Mouse (Mus musculus): ENCODE measurements around the gene Scaf1.
"Not testable (repeated sequence)": the region's sequence is repeated elsewhere in the genome, so short reads cannot be mapped to it uniquely, and the experiment has no call there.

Gene Scaf1

DNA sequence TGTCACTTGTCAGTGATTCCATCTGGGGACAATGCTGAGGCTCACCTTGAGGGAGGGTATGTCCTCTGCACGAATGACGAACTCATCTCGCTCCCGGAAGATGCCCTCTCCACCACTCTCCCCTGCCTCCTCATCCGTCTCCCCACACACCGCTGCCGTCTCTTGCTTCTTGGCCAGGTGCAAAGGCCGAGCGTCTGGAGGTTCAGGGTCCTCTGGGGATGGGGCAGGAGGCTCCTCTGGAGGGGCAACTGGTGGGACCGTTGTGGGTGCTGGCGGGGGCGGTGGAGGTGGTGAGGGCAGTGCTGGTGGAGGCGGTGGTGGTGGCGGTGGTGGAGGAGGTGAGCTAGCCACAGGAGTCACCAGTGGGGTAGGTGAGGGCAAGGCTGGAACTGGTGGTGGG, 27.1 kb upstream of the Scaf1 start:
- DNase-seq = no peak

DNA sequence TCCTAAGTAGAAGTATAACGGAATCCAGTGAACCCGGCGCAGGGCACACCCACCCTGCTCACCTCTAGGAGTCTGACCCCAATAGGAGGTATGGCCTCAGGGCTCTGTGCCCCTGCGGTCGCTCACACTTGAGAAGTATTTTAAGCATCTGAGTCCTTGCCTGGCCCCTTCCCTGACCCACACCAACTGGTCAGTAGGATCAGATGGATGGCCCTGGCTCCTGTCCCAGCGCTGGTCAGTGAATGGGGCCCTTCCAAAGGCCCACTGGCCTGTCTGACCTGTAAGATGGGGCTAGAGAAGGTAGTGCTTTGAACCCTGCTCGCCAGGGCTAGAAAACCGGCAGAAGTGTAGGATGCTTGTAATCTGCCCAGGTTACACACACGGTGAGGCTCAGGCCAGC, 24.7 kb upstream of the Scaf1 start:
- DNase-seq = no peak

DNA sequence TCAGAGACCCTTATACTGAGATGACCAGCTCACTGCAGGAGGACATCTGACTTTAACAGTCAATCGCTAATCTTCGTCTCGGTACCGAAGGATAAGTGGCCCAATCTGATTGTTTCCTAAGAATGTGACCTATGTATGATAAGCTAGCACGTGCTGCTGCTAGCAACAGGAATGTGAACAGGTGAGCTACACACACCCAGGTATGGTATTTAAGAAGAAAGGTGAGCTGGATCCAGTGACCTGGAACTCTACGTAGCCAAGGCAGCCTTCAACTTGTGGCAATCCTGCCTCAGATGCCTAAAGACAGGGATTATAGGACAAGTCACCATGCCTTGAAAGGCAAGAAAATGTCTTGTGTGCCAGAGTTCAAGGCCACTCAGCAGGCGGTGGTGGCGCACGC, 22.2 kb upstream of the Scaf1 start:
- no peak for DNase-seq

DNA sequence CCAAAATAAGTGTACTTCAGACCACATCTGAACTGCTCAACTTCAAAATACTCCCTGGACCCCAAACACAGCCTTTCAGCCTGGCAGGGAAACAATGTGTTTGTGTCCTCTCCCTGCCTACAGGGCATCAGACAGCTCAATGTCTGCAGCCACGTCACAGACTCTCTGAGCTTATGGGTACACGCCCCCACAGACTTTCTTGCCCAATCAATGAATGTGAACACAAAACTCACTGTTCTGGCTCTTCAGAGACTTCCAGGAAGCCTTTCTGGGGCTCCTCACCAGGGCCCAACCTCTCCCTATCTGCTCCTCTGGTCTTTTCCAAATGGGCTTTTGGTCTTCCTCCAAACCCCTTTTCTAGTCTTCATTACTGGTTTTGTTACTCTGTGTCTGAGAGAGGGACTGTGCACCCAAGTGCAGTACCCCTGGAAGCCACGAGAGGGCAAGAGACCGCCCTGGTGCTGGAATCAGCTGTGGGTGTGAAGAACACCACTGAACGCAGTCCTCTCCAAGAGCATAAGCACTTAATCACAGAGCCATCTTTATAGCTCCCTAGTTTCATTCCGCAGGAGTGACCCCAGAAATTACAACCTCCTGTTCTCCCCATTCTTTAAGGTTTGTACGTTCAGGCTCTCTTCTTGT, 21.7 kb upstream of the Scaf1 start:
- peak; percentile 84 for DNase-seq

DNA sequence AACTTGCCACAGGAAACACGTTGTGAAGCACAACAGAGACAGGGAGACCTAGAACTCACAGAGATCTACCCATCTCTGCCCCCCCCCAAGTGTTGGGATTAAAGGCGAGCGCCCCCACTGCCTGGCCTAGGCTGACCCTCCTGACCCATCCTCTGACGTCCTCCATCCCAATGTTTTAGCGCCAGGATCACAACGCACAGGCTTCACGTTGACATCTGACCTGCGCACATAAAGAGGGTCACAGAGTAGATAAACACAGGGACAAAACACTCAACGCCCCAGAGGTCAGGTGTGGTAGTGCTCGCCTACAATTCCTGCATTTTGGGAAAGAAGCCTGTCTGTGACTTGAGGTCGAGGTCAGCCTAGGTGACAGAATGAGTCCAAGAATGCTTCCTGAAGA, 20.5 kb upstream of the Scaf1 start:
- no peak for DNase-seq

DNA sequence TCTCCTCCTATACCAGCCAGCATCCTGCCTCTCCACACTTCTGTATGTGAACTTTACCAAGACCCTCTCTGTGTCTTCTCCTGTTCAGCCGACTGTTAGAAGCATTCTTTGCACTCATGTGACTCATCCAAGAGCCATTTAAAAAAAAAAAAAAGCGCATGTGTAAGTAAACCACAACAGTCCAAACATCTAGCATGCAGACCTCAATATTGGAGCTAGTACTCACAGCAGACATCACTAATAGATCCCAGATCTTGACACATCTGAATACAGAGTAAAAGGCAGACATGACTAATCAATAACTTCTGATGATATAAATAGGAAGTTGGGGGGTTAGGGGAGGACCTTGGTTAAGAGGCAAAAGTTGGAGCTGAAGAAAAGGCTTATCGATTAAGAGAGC, 19.5 kb upstream of the Scaf1 start:
- no peak for DNase-seq

DNA sequence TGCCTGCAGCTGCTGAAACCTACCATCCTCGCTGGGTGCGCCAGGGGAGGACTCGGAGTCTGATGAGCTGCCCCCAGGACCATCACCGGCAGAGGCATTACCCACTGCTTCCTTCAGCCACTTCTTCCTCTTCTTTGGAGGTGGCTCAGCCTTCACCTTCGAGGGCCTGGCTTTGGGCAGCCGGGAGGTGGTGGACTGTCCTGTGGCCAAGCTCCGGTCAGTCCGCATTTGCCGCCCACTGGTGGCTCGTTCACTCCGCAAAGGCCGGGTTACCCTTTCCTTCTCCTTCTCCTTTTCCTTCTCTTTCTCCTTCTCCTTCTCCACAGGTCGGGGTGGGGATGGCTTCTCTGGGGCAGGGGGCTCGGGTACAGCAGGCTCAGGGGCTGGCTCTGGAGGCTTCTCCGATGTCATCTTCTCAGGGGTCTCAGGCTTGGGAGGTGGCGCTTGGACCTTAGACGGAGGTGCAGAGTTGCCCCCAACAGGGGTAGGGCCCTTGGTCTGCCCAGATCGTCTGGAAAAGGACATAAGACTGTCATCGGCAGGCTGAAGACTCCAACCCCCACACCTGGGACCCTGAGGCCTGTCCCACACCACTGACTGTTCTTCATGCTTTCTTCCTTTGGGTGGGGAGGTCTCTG, 17.7 kb upstream of the Scaf1 start:
- no peak for DNase-seq

DNA sequence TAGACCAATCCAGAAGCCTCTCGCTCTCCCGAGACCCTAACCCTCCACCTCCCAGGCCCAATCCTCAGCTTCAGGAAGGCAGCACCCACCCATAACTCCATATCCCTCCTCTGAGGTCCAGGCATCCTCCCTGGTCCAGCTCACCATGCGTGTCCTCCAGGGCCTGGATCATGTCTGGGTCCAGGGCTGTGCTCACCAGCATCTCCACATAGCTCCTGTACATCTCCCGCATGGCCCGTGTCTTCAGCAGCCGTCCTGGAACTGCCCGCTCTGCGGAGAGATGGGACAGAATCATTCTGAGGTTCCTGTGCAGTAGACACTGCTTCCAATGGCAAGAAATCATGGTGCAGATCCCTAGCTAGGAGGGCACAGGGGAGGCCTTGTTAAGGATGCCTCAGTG, 14.7 kb upstream of the Scaf1 start:
- DNase-seq = no peak

DNA sequence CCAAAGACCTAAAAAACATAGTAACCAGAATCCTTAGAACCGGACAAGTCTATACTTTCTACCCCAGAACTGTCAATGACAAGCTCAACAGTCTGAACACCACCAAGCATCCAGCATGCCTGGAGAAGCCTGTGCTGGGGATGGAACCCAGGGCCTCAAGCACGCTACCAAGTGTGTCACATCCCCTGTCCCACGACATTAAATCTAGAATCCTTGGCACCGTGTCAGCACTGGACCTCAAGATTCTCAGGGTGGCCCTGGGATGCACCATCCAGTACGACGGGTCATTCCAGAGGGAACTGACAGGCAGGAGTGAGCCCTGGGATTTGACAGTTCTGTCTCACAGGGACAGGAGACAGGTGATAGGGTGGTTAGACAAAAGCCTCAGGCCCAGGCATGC, 13.8 kb upstream of the Scaf1 start:
- DNase-seq = no peak

DNA sequence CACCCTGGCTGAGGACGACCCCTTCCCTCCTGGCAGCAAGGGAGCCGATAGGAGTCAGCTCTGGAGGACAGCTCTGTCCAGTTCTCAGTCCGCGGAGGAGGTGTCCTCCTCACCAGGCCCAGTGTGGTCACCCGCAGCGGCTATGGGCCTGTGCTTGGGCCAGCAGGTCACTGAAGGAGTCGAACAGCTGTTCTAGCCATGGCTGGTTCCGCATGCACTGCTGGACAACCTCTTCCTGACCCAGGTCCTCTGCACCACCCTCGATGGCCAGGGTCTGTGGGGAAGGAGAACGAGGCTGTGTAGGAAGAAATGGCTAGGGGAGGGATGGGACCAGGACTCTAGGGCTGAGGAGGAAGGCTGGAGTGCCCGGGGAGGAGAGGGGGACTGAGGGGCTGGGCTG, 12.2 kb upstream of the Scaf1 start:
- no peak for DNase-seq

DNA sequence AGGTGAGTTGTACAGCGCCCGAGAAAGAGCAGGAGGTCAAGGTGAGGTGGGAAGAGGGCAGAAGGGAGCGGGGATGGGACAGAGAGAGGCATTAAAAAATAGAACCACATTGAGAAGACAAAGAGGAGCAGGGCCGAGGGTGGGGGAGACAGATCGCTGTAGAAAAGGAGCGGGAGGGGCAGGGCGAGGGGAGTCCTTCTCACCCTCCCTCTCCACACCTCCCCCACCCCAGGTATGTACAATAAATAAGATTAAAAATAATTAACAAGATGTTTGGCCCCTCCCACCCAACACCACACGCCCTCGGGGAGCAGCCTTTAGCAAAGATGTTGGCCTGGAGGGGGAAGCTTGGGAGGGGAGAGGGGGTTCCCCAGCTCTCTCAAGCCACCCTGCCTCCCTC, 11.6 kb upstream of the Scaf1 start:
- no peak for DNase-seq

DNA sequence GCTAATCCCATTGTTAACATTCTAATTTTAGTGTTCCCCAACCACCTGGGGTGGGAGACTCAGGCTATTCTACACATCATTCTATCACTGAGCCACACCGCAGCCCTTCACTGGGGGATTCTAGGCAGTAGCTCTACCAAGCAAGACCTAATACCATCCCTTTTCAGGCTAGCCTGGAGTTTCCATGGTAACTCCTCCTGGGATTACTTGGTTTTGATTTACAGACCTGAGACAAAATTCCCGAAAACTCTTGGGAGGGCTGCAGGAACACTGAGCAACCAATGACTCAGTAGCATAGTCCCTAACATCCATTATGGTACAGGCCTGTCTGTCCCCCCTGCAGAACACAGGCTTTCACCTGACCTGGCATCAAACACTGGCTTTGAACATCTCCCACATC, 10.1 kb upstream of the Scaf1 start:
- DNase-seq = no peak

DNA sequence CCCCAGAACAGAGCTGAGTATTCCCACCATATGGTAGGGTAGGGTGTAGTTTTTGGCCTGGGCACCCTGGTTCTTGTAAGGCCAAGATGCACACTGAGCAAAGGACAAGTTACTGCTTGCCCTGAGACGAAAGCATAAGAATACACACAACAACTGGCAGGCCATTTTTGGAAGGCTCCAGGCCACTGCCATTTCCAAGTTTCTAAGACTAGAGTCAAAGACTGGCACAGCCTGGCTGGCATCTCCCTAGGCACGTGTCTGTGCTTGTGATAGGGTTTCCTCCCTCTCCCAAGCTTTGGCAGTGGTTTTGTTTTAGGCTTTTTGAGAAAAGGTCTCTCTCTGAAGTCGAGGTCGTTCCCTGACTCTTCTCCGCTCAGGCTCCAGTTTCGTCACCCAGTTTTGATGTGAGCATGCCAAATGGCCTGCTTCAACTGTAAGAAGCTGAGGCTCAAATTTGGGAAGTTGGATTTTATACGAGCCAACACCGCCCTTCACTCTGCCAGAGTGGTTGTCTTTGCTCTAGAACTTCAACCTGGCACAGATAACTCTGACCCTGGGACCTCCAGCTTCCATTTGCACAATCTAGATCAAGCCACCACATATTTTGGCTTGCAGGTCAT, 9.5 kb upstream of the Scaf1 start:
- DNase-seq = no peak

DNA sequence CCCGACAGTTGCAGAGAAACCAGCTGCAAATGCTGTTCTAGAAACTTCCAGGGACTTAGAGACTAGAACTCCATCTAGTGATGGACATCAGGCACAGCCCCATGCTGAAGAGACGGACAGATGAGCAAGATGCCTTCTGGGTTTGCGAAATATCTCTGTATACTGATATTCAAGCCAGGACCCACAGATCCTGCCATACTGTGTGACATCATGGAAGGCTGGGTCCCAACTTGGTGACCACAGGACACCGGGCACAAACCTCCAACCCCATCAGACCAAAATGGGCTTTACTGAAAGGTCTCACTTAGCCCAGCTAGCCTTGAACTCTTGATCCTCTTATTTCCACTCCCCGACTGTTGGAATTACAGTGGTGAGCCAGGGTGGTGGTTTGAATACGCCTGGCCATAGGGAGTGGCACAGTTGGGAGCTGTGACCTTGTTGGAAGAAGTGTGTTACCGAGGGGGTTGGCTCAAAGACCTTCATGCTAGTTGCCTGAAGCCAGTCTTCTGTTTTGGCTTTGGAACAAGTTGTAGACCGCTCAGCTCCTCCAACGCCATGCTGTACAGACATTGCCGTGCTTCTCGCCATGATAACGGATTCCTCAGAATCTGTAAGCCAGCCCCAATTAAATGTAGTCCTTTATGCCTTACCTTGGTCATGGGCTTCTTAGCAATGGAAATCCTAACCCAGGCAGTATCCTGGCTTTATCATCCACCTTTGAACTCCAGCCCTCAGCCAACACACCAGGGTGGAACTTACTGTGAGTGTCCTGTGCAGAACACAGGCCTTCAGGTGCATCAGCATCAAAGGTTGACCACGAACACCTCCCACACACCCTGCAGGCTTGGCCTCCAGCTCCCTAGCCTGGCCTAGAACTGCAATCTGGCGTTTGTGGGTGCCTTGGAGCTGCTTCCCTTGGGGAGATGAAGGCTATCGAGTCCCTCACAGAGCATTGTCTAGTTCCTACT, 8.4 kb upstream of the Scaf1 start:
- no peak for DNase-seq

DNA sequence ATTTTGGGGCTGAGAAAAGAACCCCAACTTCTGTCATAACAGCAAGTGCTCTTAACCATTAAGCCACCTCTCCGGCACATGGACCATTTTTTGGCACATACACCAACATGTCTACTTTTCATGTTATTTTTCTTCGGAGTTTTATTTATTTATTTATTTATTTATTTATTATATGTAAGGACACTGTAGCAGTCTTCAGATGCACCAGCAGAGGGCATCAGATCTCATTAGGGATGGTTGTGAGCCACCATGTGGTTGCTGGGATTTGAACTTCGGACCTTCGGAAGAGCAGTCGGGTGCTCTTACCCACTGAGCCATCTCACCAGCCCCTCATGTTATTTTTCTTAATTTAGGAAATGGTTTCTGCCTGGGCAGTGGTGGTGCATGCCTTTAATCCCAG, 7.5 kb upstream of the Scaf1 start:
- DNase-seq = not testable (repeated sequence)

DNA sequence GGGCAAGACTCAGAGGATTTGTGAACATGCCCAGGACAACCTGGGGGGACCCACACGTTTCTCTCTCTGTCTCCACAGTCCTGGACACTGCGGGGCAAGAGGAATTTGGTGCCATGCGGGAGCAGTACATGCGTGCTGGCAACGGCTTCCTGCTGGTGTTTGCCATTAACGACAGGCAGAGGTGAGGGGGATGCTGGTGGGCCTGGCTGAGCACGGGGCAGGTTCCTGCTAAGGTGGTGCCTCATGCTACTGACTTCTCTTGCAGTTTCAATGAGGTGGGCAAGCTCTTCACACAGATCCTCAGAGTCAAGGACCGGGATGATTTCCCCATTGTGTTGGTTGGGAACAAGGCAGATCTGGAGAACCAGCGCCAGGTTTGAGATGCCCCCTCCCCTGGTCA, 4.1 kb upstream of the Scaf1 start:
- no peak for DNase-seq

DNA sequence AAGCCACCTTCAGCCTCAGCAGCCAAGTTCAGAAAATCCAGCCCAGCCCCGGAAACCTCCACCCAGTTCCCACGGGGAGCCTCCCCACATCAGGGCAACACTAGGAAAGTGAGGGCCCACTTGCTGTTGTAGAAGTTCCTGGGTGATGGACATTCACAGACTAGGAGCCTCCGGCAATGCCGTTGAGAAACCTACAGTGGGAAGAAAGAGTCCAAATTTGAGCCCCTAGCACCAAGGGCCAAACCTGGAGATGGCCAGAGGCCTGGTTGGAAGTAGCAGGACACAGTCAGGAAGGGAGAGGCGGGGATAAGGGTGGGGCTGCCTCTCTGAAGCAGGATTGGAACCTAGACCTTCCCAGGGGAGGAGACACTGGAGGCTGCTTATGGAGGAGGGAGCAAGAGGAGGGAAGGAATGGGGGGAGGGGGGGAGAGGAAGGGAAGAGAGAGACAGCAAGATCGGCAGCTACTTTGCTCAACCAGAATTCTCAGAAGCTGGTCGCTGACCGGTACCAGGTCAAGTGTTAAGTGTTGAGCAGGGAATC, 2.9 kb upstream of the Scaf1 start:
- DNase-seq = no peak

DNA sequence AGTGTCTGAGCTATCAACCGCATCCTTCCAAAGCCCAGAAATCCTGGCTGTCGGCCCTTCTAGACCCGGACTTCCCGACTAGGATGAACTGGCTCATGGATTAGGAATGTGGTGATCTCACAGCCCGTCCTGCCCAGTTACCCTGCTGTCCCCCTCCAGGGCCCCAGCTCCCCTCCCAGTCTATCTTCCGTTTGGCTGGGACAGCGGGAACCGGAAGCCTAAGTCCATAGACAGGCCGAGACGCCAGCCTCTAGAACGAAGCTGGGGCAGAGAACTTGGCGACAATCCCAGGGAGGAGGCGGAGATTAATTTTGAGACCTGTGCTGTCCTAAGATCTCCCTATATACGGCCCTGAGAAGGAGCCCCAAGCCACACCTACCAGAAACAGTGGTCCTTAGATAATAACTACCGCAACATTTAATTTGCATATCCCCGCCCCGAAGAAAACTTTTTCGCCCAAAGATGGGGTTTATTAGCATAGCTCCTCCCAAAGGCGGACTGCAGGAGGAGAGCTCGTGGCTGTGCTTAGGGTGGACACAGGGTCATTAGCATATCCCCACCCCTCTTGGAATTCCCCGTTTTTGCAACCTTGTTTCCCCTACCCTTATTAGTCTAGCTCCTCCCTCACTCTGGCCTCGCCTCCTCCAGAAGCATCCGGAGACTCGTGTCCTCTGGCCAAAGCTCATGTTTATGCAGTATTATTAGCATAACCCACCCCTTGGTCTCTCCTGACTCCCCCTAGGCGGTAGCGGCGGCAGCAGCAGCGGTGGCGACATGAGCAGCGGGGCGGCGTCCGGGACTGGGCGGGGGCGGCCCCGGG, 1.3 kb upstream of the Scaf1 start, which contains the start of gene Rras:
Rras (plus strand) TSS at position 720 of the 820 bp plus-strand sequence.
- peak; percentile 80 for DNase-seq

DNA sequence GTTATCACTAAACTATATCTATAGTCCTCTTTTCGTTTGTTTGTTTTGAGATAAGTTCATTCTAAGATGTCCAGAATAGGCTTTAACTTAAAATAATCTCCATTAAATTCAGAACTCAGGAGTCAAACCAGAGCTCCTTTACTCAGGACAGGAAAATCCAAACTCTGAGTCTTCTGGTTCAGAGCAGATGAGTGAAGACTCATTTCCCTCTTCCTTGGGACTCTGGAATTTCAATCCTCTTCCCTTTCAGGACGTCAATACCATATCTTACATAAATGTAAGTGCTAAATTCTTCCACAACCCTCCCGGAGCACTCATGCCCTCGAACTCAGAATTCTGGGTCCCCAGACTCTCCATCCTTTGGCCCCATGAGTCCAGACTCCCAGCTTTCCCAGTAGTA, 598 bp upstream of the Scaf1 start:
- DNase-seq = no peak

DNA sequence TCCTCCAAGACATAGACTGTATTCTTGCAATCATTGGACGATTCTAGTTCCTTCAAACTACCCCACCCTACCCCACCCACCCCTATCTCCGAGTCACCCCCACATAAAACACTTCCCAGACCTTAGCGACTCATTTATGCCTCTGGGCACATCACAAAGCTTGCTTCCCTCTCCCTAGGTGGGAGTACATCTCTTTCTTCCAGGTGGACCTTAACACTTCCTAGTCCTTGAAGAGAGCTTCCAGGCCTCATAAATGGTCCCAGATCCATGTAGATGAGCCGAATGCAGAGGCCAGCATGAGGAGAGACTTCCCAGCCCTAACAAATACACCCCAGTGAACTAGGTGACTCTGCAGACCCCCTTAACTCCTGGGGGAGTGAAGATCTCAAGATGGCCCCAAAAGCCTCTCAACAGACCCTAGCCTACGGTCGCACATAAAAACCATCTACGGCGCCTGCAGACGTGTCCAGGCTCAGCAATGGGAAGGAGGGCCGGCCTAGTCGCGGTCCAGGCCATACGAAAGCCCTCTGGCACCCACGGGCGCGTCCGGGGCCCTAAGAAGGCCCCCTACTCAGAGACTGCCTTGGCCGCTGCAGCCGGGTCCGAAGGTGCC, 713 bp downstream of the Scaf1 start:
- DNase-seq = no peak

DNA sequence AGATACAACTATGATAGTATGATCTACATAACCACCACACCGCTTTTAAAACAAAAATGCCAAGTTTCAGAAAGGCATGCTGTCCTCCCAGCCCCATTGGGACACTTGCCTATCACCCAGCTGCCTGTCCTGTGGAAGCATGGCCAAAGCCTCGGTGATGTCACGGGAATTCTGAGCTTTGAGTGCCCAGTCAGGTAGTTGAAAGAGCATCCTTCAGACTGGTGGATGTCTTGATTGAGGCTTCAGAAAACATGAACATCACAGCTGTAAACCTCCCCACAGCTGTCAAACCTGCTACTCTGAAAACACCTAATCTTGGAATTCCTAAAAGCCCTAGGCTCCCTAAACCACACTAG, 2.1 kb downstream of the Scaf1 start:
- no peak for DNase-seq
